ENCODE assay signal across 26 mouse cellular contexts in the genomic region with DNA sequence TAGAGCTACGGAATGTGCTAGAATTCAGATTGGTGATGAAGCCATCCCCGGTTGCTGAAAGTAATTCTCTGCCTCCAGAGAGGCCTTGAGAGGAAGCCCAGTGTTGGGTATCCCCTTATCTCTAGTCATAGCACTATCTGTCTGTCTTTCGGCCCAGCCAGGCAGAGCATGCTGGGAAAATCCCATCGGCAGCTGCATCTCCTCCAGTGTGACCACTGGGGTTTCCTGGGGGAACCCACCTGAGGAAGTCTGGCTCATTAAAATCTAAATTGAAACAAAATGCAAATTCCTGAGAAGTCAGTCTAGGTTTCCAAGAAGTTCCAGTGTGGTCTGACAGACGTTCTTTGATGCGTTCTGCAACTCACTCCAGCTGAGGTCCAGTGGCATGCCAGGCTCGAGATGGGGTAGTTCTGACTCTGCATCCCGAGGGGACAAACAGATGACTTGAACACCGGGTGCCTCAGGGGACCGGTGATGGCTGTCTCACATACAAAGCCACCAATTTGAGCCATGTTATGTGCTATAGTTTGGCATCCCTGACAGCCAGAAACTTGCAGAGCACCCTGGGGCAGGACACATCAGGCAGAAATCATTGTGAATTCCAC. TPM values are rescaled to one million over a fixed set of nuclear protein-coding genes. Genes with fewer than 3 reads are reported as not detected.
A peak's percentile ranks its signal among the peaks of the same experiment; 100 is the strongest.
DNase-seq lines count a peak whose midpoint lies in the region; ATAC-seq and TF ChIP-seq lines count a peak whose summit lies in the region.
"Had no signal": no experiment of that assay in that cellular context is flagged by ENCODE, and none has a peak within 500 bp of the region (broad histone marks: within the 10 kb centered on the region; RNA-seq: fewer than 3 reads in every experiment).

No protein-coding gene starts in this region.

- peaks cover 11% of the 10 kb centered on the region; the same call in 1 of the 2 replicates for H3K4me1 ChIP-seq in kidney, postnatal 0 days (replicated peaks; ENCODE audit: insufficient read depth, low read length)
- H3K4me1 ChIP-seq in kidney, embryonic 16.5 days (ENCODE audit: insufficient read depth, low read length), result peaks cover 32% of the 10 kb centered on the region

- peak; percentile 10 for DNase-seq in gastrocnemius, adult 2 months
- DNase-seq in gastrocnemius, postnatal 4 days (ENCODE audit: low spot score in 2 of 2), result no peak
- DNase-seq in kidney, postnatal 0 days (ENCODE audit: low spot score), result no peak
- peak; percentile 12 for DNase-seq in urinary bladder, adult 2 months (ENCODE audit: low spot score)
- DNase-seq in urinary bladder, adult 18-20 months (ENCODE audit: low spot score in 2 of 2), result no peak
- peak; percentile 3 for DNase-seq in urinary bladder, postnatal 14 days (ENCODE audit: low spot score)
- DNase-seq in layer of hippocampus, postnatal 25 days (ENCODE audit: extremely low spot score in 1 of 2, low spot score in 1 of 2), result no peak
- DNase-seq: adrenal gland, postnatal 10 days; B cell, adult 2 months; cerebellum, adult 9-10 months; kidney, adult 8-10 months; kidney, postnatal 4 days; lung, embryonic 14.5 days; retina, postnatal 1 day; right cerebral cortex, postnatal 25 days; thymus, adult 2 months had no signal

- H3K9ac ChIP-seq in kidney, postnatal 0 days (ENCODE audit: low read depth, low read length), result no peak overlapping the region
- H3K9ac ChIP-seq in kidney, embryonic 16.5 days (replicated peaks; ENCODE audit: low read length), result no peak overlapping the region
- H3K9ac ChIP-seq: embryonic facial prominence, embryonic 15.5 days; heart, embryonic 15.5 days; hindbrain, embryonic 14.5 days; liver, embryonic 14.5 days; lung, embryonic 14.5 days; midbrain, embryonic 13.5 days; stomach, embryonic 15.5 days had no signal

- H3K36me3 ChIP-seq in kidney, postnatal 0 days (ENCODE audit: insufficient read depth, low read length), result no peaks in the 10 kb centered on the region
- no peaks in the 10 kb centered on the region for H3K36me3 ChIP-seq in kidney, embryonic 16.5 days (ENCODE audit: insufficient read depth, low read length)
- H3K36me3 ChIP-seq: embryonic facial prominence, embryonic 15.5 days; heart, embryonic 15.5 days; midbrain, embryonic 13.5 days; stomach, embryonic 15.5 days had no signal

- no peak for ATAC-seq in kidney, postnatal 0 days (replicated peaks; ENCODE audit: low FRiP score, low read depth)
- no peak for ATAC-seq in kidney, embryonic 16.5 days (ENCODE audit: low FRiP score, low TSS enrichment)
- ATAC-seq: forebrain, embryonic 16.5 days; midbrain, embryonic 13.5 days had no signal

- TF ChIP-seq CTCF in gastrocnemius, adult 2 months (IDR thresholded peaks at IDR 0.05), result no peak
- no peak for TF ChIP-seq CTCF in kidney, postnatal 0 days (IDR thresholded peaks at IDR 0.05; ENCODE audit: low read depth)

- intact Hi-C loops in gastrocnemius, adult 2 months (cut with DNase I), result no loop called here

- H3K9me3 ChIP-seq in kidney, postnatal 0 days (replicated peaks; ENCODE audit: low read length), result no peaks in the 10 kb centered on the region
- no peaks in the 10 kb centered on the region for H3K9me3 ChIP-seq in kidney, embryonic 16.5 days (ENCODE audit: low read length)
- H3K9me3 ChIP-seq: embryonic facial prominence, embryonic 15.5 days; heart, embryonic 15.5 days; midbrain, embryonic 13.5 days; stomach, embryonic 15.5 days had no signal

- no peaks in the 10 kb centered on the region for H3K27me3 ChIP-seq in kidney, postnatal 0 days (ENCODE audit: insufficient read depth, low read length)
- H3K27me3 ChIP-seq in kidney, embryonic 16.5 days (ENCODE audit: insufficient read depth, low read length), result no peaks in the 10 kb centered on the region
- H3K27me3 ChIP-seq: embryonic facial prominence, embryonic 15.5 days; heart, embryonic 15.5 days; midbrain, embryonic 13.5 days; stomach, embryonic 15.5 days had no signal

- WGBS in kidney, postnatal 0 days, result 79% methylated on average over 10 of the region's 10 CpGs
- 80% methylated on average over 10 of the region's 10 CpGs for whole genome bisulfite sequencing in kidney, embryonic 16.5 days

- no peak overlapping the region for H3K4me2 ChIP-seq in kidney, postnatal 0 days (ENCODE audit: low read length)
- H3K4me2 ChIP-seq in kidney, embryonic 16.5 days (replicated peaks; ENCODE audit: low read depth, low read length), result no peak overlapping the region
- H3K4me2 ChIP-seq: embryonic facial prominence, embryonic 15.5 days; heart, embryonic 15.5 days; hindbrain, embryonic 14.5 days; lung, embryonic 14.5 days; midbrain, embryonic 13.5 days; stomach, embryonic 15.5 days had no signal

- no peak overlapping the region; the same call in 1 of the 2 replicates for H3K27ac ChIP-seq in gastrocnemius, adult 2 months
- H3K27ac ChIP-seq in kidney, postnatal 0 days, result 0 out of 2 replicates have a peak overlapping the region, but pooled peaks have one; percentile 6
- H3K27ac ChIP-seq in kidney, embryonic 16.5 days (ENCODE audit: low read length), result no peak overlapping the region
- H3K27ac ChIP-seq: embryonic facial prominence, embryonic 15.5 days; heart, adult 2 months; heart, embryonic 15.5 days; hindbrain, embryonic 14.5 days; left cerebral cortex, adult 2 months; liver, embryonic 14.5 days; midbrain, embryonic 13.5 days; stomach, embryonic 15.5 days had no signal

- H3K4me3 ChIP-seq in gastrocnemius, adult 2 months, result no peak overlapping the region
- no peak overlapping the region for H3K4me3 ChIP-seq in kidney, postnatal 0 days (replicated peaks; ENCODE audit: low read depth, low read length)
- no peak overlapping the region for H3K4me3 ChIP-seq in kidney, embryonic 16.5 days (ENCODE audit: low read length)
- H3K4me3 ChIP-seq: embryonic facial prominence, embryonic 15.5 days; heart, adult 2 months; heart, embryonic 15.5 days; left cerebral cortex, adult 2 months; midbrain, embryonic 13.5 days; stomach, embryonic 15.5 days had no signal

RNA-seq across cellular contexts. Expression of gene Sik1, which starts 19.8 kb away (rescaled TPM):
- total RNA-seq in gastrocnemius, adult 2 months (2021), result 10 to 100 TPM; 13.4 to 58.6 TPM
- 10 to 100 TPM; 80.3 to 83.2 TPM for total RNA-seq in gastrocnemius, postnatal 4 days (2021)
- polyA plus RNA-seq in kidney, postnatal 0 days (2015; fragmentation: Nextera tagmentation; extraction: Ambion mirVana), result 15.4 and 17.2 TPM in 2 replicates
- 16.5 and 17.8 TPM in 2 replicates for polyA plus RNA-seq in kidney, embryonic 16.5 days (2015; fragmentation: Nextera tagmentation; extraction: Ambion mirVana)
- 32.3 and 34.9 TPM in 2 replicates for polyA plus RNA-seq in urinary bladder, adult 2 months (2012; rRNA removed)
- total RNA-seq in layer of hippocampus, postnatal 25 days (2021), result 10 to 100 TPM; 11.7 to 14.6 TPM

Comparison
In these comparisons a context has a peak if more than half of its experiments do, and no peak if none do; other contexts are left out.
1. DNase-seq: peak in gastrocnemius, adult 2 months (single experiment), urinary bladder, adult 2 months (single experiment) and urinary bladder, postnatal 14 days (single experiment); none in gastrocnemius, postnatal 4 days (0 of 2), kidney, postnatal 0 days (single experiment), urinary bladder, adult 18-20 months (0 of 2) and layer of hippocampus, postnatal 25 days (0 of 2).